Mouse (Mus musculus) cortical plate, adult 2 months (tissue): ENCODE data around the gene Olfr220.

Source experiments
- CTCF ChIP-seq: fragments of 200-500 bp; IDR thresholded peaks from 2 replicates; pipeline ENCODE4 v1.5.1; 2011; ENCODE audit warnings: mild to moderate bottlenecking, control low read depth, low read length; ENCODE audit not compliant: insufficient read depth; ENCODE audit errors: extremely low read depth
- POLR2A ChIP-seq: fragments of 200-500 bp; IDR thresholded peaks from 2 replicates; pipeline ENCODE4 v1.6.1; 2011; ENCODE audit warnings: mild to moderate bottlenecking, low read length, control low read depth; ENCODE audit not compliant: insufficient read depth; ENCODE audit errors: extremely low read depth

DNA sequence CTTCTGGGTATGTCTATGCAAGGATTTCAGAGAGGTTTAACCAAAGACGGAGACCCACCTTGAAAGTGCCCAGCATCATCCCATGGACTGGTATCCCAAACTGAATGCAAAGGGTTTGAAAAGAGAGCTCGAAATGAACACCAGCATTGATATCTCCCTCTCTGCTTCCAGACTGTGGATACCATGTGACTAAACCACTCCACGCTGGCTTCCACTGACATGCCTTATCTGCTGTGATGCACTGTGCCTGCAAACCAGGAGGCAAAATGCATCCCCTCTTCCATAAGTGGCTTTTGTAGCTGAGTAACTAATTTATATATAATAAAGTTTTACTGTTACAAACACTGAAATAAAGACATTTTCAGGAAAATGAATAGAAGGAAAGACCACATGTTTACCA lies 23.5 kb downstream of the Olfr220 start:
- TF ChIP-seq POLR2A (no peak), CTCF (no peak)
